Mouse (Mus musculus) thymus, adult 2 months (tissue): ENCODE results near the gene Mfsd12.

Experiments used
- CTCF ChIP-seq: fragments of 200-500 bp; IDR thresholded peaks from 2 replicates; pipeline ENCODE4 v1.5.1; 2012; ENCODE audit warnings: mild to moderate bottlenecking, control low read depth, low read length, moderate library complexity, borderline replicate concordance; ENCODE audit not compliant: control insufficient read depth, poor library complexity, insufficient read depth; ENCODE audit errors: extremely low read depth
- POLR2A ChIP-seq: fragments of 200-500 bp; IDR thresholded peaks from 2 replicates; pipeline ENCODE4 v1.6.1; 2012; ENCODE audit warnings: mild to moderate bottlenecking, low read length, control low read depth, moderate library complexity; ENCODE audit not compliant: control insufficient read depth, poor library complexity, insufficient read depth; ENCODE audit errors: extremely low read depth

DNA sequence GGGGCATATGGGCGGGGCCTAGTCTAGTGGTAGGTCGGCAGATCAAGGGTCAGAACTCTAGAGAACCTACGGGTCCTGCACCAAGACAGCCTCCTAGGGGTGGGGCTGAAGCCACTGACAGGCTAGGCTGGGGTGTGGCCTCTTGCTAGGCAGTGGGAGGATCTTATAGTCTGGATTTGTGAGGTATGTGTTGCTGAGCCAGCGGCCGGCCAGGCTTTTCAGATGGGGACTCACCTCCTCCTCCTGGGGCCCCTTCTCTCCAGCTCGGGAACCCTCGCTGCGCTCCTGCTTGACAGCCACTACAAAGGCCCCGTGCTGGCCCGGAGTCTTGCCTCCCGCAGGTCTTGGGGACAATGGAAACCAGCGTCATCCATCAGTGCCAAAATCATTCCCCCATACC, 8.1 kb upstream of the Mfsd12 start:
- no peak for TF ChIP-seq POLR2A
- TF ChIP-seq CTCF: no peak
